Mouse (Mus musculus): ENCODE data around the gene Ctsl.
A peak's percentile ranks its signal among the peaks of the same experiment; 100 is the strongest.

Gene Ctsl

GRCm38 (mm10) chr13:64370173-64370940 is at the start of gene Ctsl:
Gene Ctsl, minus strand, starts transcription at chr13:64370890.
- peak; percentile 92 for DNase-seq

- no peak for DNase-seq
These were observed 46.4 kb upstream of the Ctsl start for GRCm38 (mm10) chr13:64416955-64417601.

GRCm38 (mm10) chr13:64415659-64416058 is 45.0 kb upstream of the Ctsl start:
- peak; percentile 59 for DNase-seq

GRCm38 (mm10) chr13:64412752-64413257 is 42.1 kb upstream of the Ctsl start:
- DNase-seq = no peak

- DNase-seq = no peak
These were observed 40.6 kb upstream of the Ctsl start for GRCm38 (mm10) chr13:64411282-64411681.

GRCm38 (mm10) chr13:64410604-64411003 is 39.9 kb upstream of the Ctsl start:
- DNase-seq = peak; percentile 75

- peak; percentile 68 for DNase-seq
These were observed 37.3 kb upstream of the Ctsl start for GRCm38 (mm10) chr13:64407992-64408391.

- no peak for DNase-seq
These were observed 34.9 kb upstream of the Ctsl start for GRCm38 (mm10) chr13:64405550-64405949.

- no peak for DNase-seq
These were observed 32.8 kb upstream of the Ctsl start for GRCm38 (mm10) chr13:64403519-64403918.

- no peak for DNase-seq
These were observed 32.3 kb upstream of the Ctsl start for GRCm38 (mm10) chr13:64402951-64403460.

- DNase-seq = no peak
These were observed 31.8 kb upstream of the Ctsl start for GRCm38 (mm10) chr13:64402504-64402949.

- DNase-seq = no peak
These were observed 31.3 kb upstream of the Ctsl start for GRCm38 (mm10) chr13:64402006-64402405.

- no peak for DNase-seq
These were observed 30.2 kb upstream of the Ctsl start for GRCm38 (mm10) chr13:64400801-64401361.

GRCm38 (mm10) chr13:64399906-64400305 is 29.2 kb upstream of the Ctsl start:
- no peak for DNase-seq

- DNase-seq = no peak
These were observed 27.4 kb upstream of the Ctsl start for GRCm38 (mm10) chr13:64398065-64398464.

GRCm38 (mm10) chr13:64396979-64397378 is 26.3 kb upstream of the Ctsl start:
- DNase-seq = no peak

- DNase-seq = no peak
These were observed 17.7 kb upstream of the Ctsl start for GRCm38 (mm10) chr13:64388415-64388814.

GRCm38 (mm10) chr13:64386048-64386447 is 15.4 kb upstream of the Ctsl start:
- DNase-seq = no peak

- no peak for DNase-seq
These were observed 14.2 kb upstream of the Ctsl start for GRCm38 (mm10) chr13:64384937-64385336.

GRCm38 (mm10) chr13:64380251-64380650 is 9.6 kb upstream of the Ctsl start:
- DNase-seq = no peak

- DNase-seq = no peak
These were observed 7.9 kb upstream of the Ctsl start for GRCm38 (mm10) chr13:64378601-64379000.

- no peak for DNase-seq
These were observed 5.8 kb upstream of the Ctsl start for GRCm38 (mm10) chr13:64376472-64376871.

- no peak for DNase-seq
These were observed 4.5 kb upstream of the Ctsl start for GRCm38 (mm10) chr13:64375160-64375559.

GRCm38 (mm10) chr13:64373695-64374094 is 3.0 kb upstream of the Ctsl start:
- no peak for DNase-seq
